ENCODE assay signal across 12 mouse cellular contexts in the genomic region with DNA sequence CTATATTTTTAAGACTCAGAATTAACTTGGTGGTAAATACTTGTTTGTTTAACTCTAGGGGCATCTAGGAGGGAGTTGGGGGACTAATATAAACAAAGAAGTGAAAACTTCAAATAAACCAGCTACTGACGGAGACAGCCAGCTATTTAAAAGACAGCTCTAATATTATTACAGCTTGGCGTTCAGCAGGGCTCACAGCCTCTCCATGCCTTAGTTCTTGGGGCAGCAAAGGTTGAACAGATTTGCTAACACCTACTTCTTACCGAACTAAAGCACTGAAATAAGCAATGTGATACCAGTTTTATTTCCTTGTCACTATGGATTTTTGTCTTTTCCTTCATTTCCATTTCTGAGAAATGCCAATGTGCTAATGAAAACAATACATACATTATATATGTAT. TPM values are rescaled to one million over a fixed set of nuclear protein-coding genes. Genes with fewer than 3 reads are reported as not detected.
DNase-seq lines count a peak whose midpoint lies in the region; ATAC-seq and TF ChIP-seq lines count a peak whose summit lies in the region.
"Had no signal": no experiment of that assay in that cellular context is flagged by ENCODE, and none has a peak within 500 bp of the region (broad histone marks: within the 10 kb centered on the region; RNA-seq: fewer than 3 reads in every experiment).

No protein-coding gene starts in this region.

- no peaks in the 10 kb centered on the region for H3K9me3 ChIP-seq in hindbrain, embryonic 10.5 days
- H3K9me3 ChIP-seq in hindbrain, embryonic 13.5 days = no peaks in the 10 kb centered on the region
- H3K9me3 ChIP-seq in neural tube, embryonic 12.5 days = no peaks in the 10 kb centered on the region
- no peaks in the 10 kb centered on the region for H3K9me3 ChIP-seq in stomach, embryonic 16.5 days (replicated peaks; ENCODE audit: control insufficient read depth, low read length)

- H3K4me3 ChIP-seq in hindbrain, embryonic 10.5 days = peak overlapping the region; percentile 68
- no peak overlapping the region for H3K4me3 ChIP-seq in hindbrain, embryonic 13.5 days
- H3K4me3 ChIP-seq in neural tube, embryonic 12.5 days = peak overlapping the region; percentile 15; the same call in 1 of the 2 replicates
- H3K4me3 ChIP-seq in embryonic fibroblast, embryonic 13.5 days (ENCODE audit: insufficient read depth, low read length) = peak overlapping the region; percentile 62
- peak overlapping the region; percentile 25 for H3K4me3 ChIP-seq in stomach, embryonic 16.5 days (replicated peaks; ENCODE audit: low read length)

- peaks cover 53% of the 10 kb centered on the region for H3K4me1 ChIP-seq in hindbrain, embryonic 10.5 days (replicated peaks)
- H3K4me1 ChIP-seq in hindbrain, embryonic 13.5 days (replicated peaks) = peaks cover 21% of the 10 kb centered on the region
- H3K4me1 ChIP-seq in neural tube, embryonic 12.5 days = peaks cover 25% of the 10 kb centered on the region
- peaks cover 16% of the 10 kb centered on the region for H3K4me1 ChIP-seq in embryonic fibroblast, embryonic 13.5 days (ENCODE audit: control insufficient read depth, insufficient read depth, low read length)
- peaks cover 3% of the 10 kb centered on the region; the same call in 1 of the 2 replicates for H3K4me1 ChIP-seq in stomach, embryonic 16.5 days (ENCODE audit: control insufficient read depth, insufficient read depth, low read length)

- 3% methylated on average over 3 of the region's 3 CpGs for WGBS in hindbrain, embryonic 10.5 days
- 10% methylated on average over 3 of the region's 3 CpGs for WGBS in hindbrain, embryonic 13.5 days
- WGBS in neural tube, embryonic 12.5 days = under 1% methylated on average over 3 of the region's 3 CpGs
- WGBS in stomach, embryonic 16.5 days = 16% methylated on average over 3 of the region's 3 CpGs

- no peak for TF ChIP-seq POLR2A in embryonic fibroblast, embryonic 13.5 days (IDR thresholded peaks at IDR 0.05; ENCODE audit: low read depth, low read length)

- H3K36me3 ChIP-seq in hindbrain, embryonic 10.5 days = no peaks in the 10 kb centered on the region
- no peaks in the 10 kb centered on the region for H3K36me3 ChIP-seq in hindbrain, embryonic 13.5 days
- H3K36me3 ChIP-seq in neural tube, embryonic 12.5 days = no peaks in the 10 kb centered on the region
- no peaks in the 10 kb centered on the region for H3K36me3 ChIP-seq in stomach, embryonic 16.5 days (ENCODE audit: control insufficient read depth, insufficient read depth, low read length)

- H3K4me2 ChIP-seq in hindbrain, embryonic 13.5 days = no peak overlapping the region
- no peak overlapping the region; the same call in 1 of the 2 replicates for H3K4me2 ChIP-seq in neural tube, embryonic 12.5 days (replicated peaks)
- H3K4me2 ChIP-seq in stomach, embryonic 16.5 days (ENCODE audit: low read depth, low read length) = peak overlapping the region; percentile 36

- H3K9ac ChIP-seq in hindbrain, embryonic 13.5 days = no peak overlapping the region
- H3K9ac ChIP-seq in neural tube, embryonic 12.5 days = no peak overlapping the region
- no peak overlapping the region for H3K9ac ChIP-seq in stomach, embryonic 16.5 days (ENCODE audit: low read length)

- no peak overlapping the region for H3K27ac ChIP-seq in hindbrain, embryonic 10.5 days
- H3K27ac ChIP-seq in hindbrain, embryonic 13.5 days = no peak overlapping the region
- no peak overlapping the region for H3K27ac ChIP-seq in neural tube, embryonic 12.5 days
- H3K27ac ChIP-seq in embryonic fibroblast, embryonic 13.5 days (ENCODE audit: insufficient read depth, low read length) = no peak overlapping the region
- no peak overlapping the region for H3K27ac ChIP-seq in stomach, embryonic 16.5 days (ENCODE audit: low read length)

- DNase-seq in hindbrain, embryonic 10.5 days (ENCODE audit: low spot score) = peak; percentile 6
- DNase-seq in neural tube, embryonic 10.5 days (ENCODE audit: extremely low spot score, low spot score) = no peak
- DNase-seq in MN1 (ENCODE audit: low spot score) = no peak
- DNase-seq: gastrocnemius, postnatal 25 days; layer of hippocampus, adult 9-11 months; left cerebral cortex, postnatal 4 days; right cerebral cortex, adult 18-20 months had no signal

- ATAC-seq in hindbrain, embryonic 13.5 days (ENCODE audit: low FRiP score) = no peak
- ATAC-seq in neural tube, embryonic 12.5 days (ENCODE audit: low FRiP score, low read depth) = no peak
- ATAC-seq in stomach, embryonic 16.5 days (ENCODE audit: insufficient read depth, low FRiP score) = no peak
- ATAC-seq: intestine, embryonic 16.5 days had no signal

- H3K27me3 ChIP-seq in hindbrain, embryonic 10.5 days (ENCODE audit: insufficient read depth, poor library complexity, severe bottlenecking) = peaks cover 100% of the 10 kb centered on the region
- peaks cover 94% of the 10 kb centered on the region for H3K27me3 ChIP-seq in hindbrain, embryonic 13.5 days
- peaks cover 91% of the 10 kb centered on the region for H3K27me3 ChIP-seq in neural tube, embryonic 12.5 days (replicated peaks)
- H3K27me3 ChIP-seq in stomach, embryonic 16.5 days (ENCODE audit: control insufficient read depth, insufficient read depth, low read length) = peaks cover 61% of the 10 kb centered on the region

- no peak for TF ChIP-seq CTCF in embryonic fibroblast, embryonic 13.5 days (IDR thresholded peaks at IDR 0.05; ENCODE audit: borderline replicate concordance, insufficient read depth, low read length)

RNA-seq across cellular contexts. Expression of gene Twist1, which starts 2.4 kb away (rescaled TPM):
- polyA plus RNA-seq in hindbrain, embryonic 10.5 days (2016; fragmentation: Nextera tagmentation; extraction: Ambion mirVana) = 13.6 and 14.9 TPM in 2 replicates
- polyA plus RNA-seq in hindbrain, embryonic 13.5 days (2015; fragmentation: Nextera tagmentation; extraction: Ambion mirVana) = 2.4 and 2.8 TPM in 2 replicates
- 13.1 and 15.5 TPM in 2 replicates for polyA plus RNA-seq in neural tube, embryonic 12.5 days (2016; fragmentation: Nextera tagmentation; extraction: Ambion mirVana)
- polyA plus RNA-seq in embryonic fibroblast, embryonic 13.5 days (2011; ENCODE audit: insufficient read length, low read depth, missing spikeins) = 48.2 and 73.5 TPM in 2 replicates
- polyA plus RNA-seq in stomach, embryonic 16.5 days (2015; fragmentation: Nextera tagmentation; extraction: Ambion mirVana) = 1.5 TPM in 2 replicates

RNA-seq across cellular contexts. Expression of gene Ferd3l, which starts 31.6 kb away (rescaled TPM):
- polyA plus RNA-seq in hindbrain, embryonic 10.5 days (2016; fragmentation: Nextera tagmentation; extraction: Ambion mirVana) = 2.3 and 2.6 TPM in 2 replicates
- 1.1 and 2.2 TPM in 2 replicates for polyA plus RNA-seq in hindbrain, embryonic 13.5 days (2015; fragmentation: Nextera tagmentation; extraction: Ambion mirVana)
- polyA plus RNA-seq in neural tube, embryonic 12.5 days (2016; fragmentation: Nextera tagmentation; extraction: Ambion mirVana) = 1.0 and 2.2 TPM in 2 replicates
- polyA plus RNA-seq in embryonic fibroblast, embryonic 13.5 days (2011; ENCODE audit: insufficient read length, low read depth, missing spikeins) = not detected in 2 replicates
- not detected in 2 replicates for polyA plus RNA-seq in stomach, embryonic 16.5 days (2015; fragmentation: Nextera tagmentation; extraction: Ambion mirVana)
- polyA plus RNA-seq: intestine, embryonic 16.5 days had no signal
